Mouse (Mus musculus): ENCODE measurements around the gene Cdh13.

DNA sequence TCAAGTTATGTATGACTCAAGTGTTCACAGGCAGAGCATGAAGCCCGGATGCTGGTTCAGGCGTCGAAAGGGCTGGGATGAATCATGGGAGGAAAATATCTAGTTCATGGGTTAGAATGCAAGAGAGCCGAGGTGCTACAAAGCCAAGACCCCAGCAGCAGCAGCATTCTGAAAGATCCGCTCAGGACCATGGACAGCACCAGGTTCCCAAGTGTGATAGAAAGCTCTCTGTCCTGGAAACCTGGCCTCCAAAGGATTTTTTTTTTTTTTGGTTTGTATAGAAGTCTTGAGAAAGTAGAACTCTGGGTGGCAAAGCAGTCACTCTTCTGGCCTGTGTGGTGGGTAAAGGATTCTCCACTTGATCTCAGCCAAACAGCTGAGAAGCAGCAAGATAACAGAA lies 880.5 kb downstream of the Cdh13 start:
- TF ChIP-seq CTCF (IDR thresholded peaks at IDR 0.05; ENCODE audit: control insufficient read depth, insufficient read depth, low read length) (no peak), POLR2A (IDR thresholded peaks at IDR 0.05; ENCODE audit: borderline replicate concordance, control insufficient read depth, low read depth, low read length) (no peak)

All from bone marrow, adult 2 months (tissue).